Mouse (Mus musculus): ENCODE results near the gene Gpx4. TPM values are rescaled to one million over a fixed set of nuclear protein-coding genes. Genes with fewer than 3 reads are reported as not detected.
A peak's percentile ranks its signal among the peaks of the same experiment; 100 is the strongest.
"Not testable (repeated sequence)": the region's sequence is repeated elsewhere in the genome, so short reads cannot be mapped to it uniquely, and the experiment has no call there.

Gpx4 gene
- polyA plus RNA-seq, 1 experiment = 598 TPM

DNA sequence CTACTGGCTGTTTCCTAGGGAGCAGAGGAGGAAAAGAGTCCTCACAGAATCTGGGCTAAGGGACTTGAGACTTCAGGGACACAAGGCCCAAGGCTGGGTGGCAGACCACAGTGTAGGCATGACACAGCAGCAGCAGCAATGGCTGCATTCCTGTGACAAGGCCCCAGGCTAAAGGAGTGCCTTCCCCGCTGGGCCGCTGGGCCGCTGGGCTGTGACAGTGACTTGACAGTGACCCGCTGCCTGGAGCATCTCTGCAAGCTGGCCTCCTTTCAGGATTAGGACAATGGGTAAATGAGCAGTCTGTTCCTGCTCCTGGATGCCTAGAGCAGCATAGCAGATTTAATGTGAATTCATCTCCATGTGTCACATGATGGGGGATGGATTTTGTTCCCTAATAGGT lies 2.9 kb upstream of the Gpx4 start:
- H3K4me3 ChIP-seq (ENCODE audit: control insufficient read depth, insufficient read depth, low read length) = no peak overlapping the region
- TF ChIP-seq POLR2A (IDR thresholded peaks at IDR 0.05; ENCODE audit: control insufficient read depth, extremely low read depth, insufficient read depth, low read length, poor library complexity) = no peak
- TF ChIP-seq CTCF (IDR thresholded peaks at IDR 0.05; ENCODE audit: borderline replicate concordance, control insufficient read depth, extremely low read depth, insufficient read depth, low read length, poor library complexity) = no peak
- no peak for DNase-seq
- WGBS = 97% methylated on average over 4 of the region's 4 CpGs
- H3K36me3 ChIP-seq (ENCODE audit: control insufficient read depth, insufficient read depth, low read length) = no peaks in the 10 kb centered on the region
- H3K27ac ChIP-seq (ENCODE audit: control insufficient read depth, insufficient read depth, low read length) = no peak overlapping the region
- no peaks in the 10 kb centered on the region for H3K27me3 ChIP-seq (ENCODE audit: control insufficient read depth, insufficient read depth, low read length)
- no peaks in the 10 kb centered on the region; the same call in 1 of the 2 replicates for H3K4me1 ChIP-seq (replicated peaks; ENCODE audit: control insufficient read depth, insufficient read depth, low read length)

DNA sequence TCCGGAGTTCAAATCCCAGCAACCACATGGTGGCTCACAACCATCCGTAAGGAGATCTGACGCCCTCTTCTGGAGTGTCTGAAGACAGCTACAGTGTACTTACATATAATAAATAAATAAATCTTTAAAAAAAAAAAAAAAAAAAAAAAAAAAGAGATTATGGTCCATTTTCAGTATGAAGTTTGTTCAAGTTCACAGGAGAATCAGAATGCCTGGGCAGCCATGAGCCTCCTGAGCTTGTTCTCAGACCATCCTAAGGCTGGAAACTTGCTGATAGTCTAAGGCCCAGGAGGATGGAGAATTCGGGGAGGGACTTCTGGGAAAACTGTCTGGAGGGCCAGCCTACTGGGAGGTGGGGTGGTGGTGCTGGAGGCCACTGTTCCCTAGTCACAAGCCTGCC lies 1.6 kb upstream of the Gpx4 start:
- 93% methylated on average over 4 of the region's 4 CpGs for WGBS
- H3K27me3 ChIP-seq (ENCODE audit: control insufficient read depth, insufficient read depth, low read length); H3K27ac ChIP-seq (ENCODE audit: control insufficient read depth, insufficient read depth, low read length); H3K36me3 ChIP-seq (ENCODE audit: control insufficient read depth, insufficient read depth, low read length); H3K4me1 ChIP-seq (replicated peaks; ENCODE audit: control insufficient read depth, insufficient read depth, low read length); H3K4me3 ChIP-seq (ENCODE audit: control insufficient read depth, insufficient read depth, low read length); DNase-seq: not testable (repeated sequence)

GRCm38 (mm10) chr10:80045766-80046165 lies 1.2 kb upstream of the Gpx4 start:
- no peak overlapping the region for H3K4me3 ChIP-seq (ENCODE audit: control insufficient read depth, insufficient read depth, low read length)
- H3K36me3 ChIP-seq (ENCODE audit: control insufficient read depth, insufficient read depth, low read length) = no peaks in the 10 kb centered on the region
- no peaks in the 10 kb centered on the region; the same call in 1 of the 2 replicates for H3K4me1 ChIP-seq (replicated peaks; ENCODE audit: control insufficient read depth, insufficient read depth, low read length)
- H3K27me3 ChIP-seq (ENCODE audit: control insufficient read depth, insufficient read depth, low read length) = no peaks in the 10 kb centered on the region
- TF ChIP-seq POLR2A (IDR thresholded peaks at IDR 0.05; ENCODE audit: control insufficient read depth, extremely low read depth, insufficient read depth, low read length, poor library complexity) (no peak), CTCF (IDR thresholded peaks at IDR 0.05; ENCODE audit: borderline replicate concordance, control insufficient read depth, extremely low read depth, insufficient read depth, low read length, poor library complexity) (no peak)
- no peak overlapping the region for H3K27ac ChIP-seq (ENCODE audit: control insufficient read depth, insufficient read depth, low read length)
- 93% methylated on average over 5 of the region's 5 CpGs for WGBS
- DNase-seq = no peak

DNA sequence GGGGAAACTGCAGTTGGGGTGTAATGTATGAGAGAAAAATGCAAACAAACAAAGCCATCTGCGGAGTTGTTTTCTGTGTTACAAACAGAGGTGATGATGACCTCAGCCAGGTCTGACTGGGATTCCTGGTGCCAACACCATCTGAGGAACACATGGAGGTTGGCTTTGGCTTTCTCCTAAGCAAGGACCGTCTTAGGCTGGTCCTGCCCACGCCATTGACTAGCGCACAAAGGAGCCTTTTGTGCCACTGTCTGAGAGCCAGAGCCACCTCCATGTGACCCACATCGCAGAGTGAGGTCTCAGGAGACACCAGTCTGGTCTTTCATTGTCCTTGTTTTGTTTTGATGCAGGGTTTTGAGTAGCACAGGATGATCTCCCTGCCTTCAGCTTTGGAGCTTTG lies 1.4 kb downstream of the Gpx4 start:
- TF ChIP-seq POLR2A (IDR thresholded peaks at IDR 0.05; ENCODE audit: control insufficient read depth, extremely low read depth, insufficient read depth, low read length, poor library complexity) (no peak), CTCF (IDR thresholded peaks at IDR 0.05; ENCODE audit: borderline replicate concordance, control insufficient read depth, extremely low read depth, insufficient read depth, low read length, poor library complexity) (no peak)
- 94% methylated on average over 5 of the region's 5 CpGs for WGBS
- no peak for DNase-seq
- Histone ChIP-seq H3K4me3 (ENCODE audit: control insufficient read depth, insufficient read depth, low read length) (no peak overlapping the region), H3K27ac (ENCODE audit: control insufficient read depth, insufficient read depth, low read length) (no peak overlapping the region), H3K27me3 (ENCODE audit: control insufficient read depth, insufficient read depth, low read length) (no peaks in the 10 kb centered on the region), H3K4me1 (replicated peaks; ENCODE audit: control insufficient read depth, insufficient read depth, low read length) (peaks cover 22% of the 10 kb centered on the region), H3K36me3 (ENCODE audit: control insufficient read depth, insufficient read depth, low read length) (no peaks in the 10 kb centered on the region)

GRCm38 (mm10) chr10:80048834-80049233 lies 1.9 kb downstream of the Gpx4 start:
- H3K27ac ChIP-seq (ENCODE audit: control insufficient read depth, insufficient read depth, low read length) = no peak overlapping the region
- no peaks in the 10 kb centered on the region for H3K36me3 ChIP-seq (ENCODE audit: control insufficient read depth, insufficient read depth, low read length)
- WGBS = 91% methylated on average over 3 of the region's 3 CpGs
- TF ChIP-seq CTCF (IDR thresholded peaks at IDR 0.05; ENCODE audit: borderline replicate concordance, control insufficient read depth, extremely low read depth, insufficient read depth, low read length, poor library complexity) = no peak
- TF ChIP-seq POLR2A (IDR thresholded peaks at IDR 0.05; ENCODE audit: control insufficient read depth, extremely low read depth, insufficient read depth, low read length, poor library complexity) = no peak
- H3K4me1 ChIP-seq (replicated peaks; ENCODE audit: control insufficient read depth, insufficient read depth, low read length) = peaks cover 22% of the 10 kb centered on the region
- H3K4me3 ChIP-seq (ENCODE audit: control insufficient read depth, insufficient read depth, low read length) = no peak overlapping the region
- no peaks in the 10 kb centered on the region for H3K27me3 ChIP-seq (ENCODE audit: control insufficient read depth, insufficient read depth, low read length)
- no peak for DNase-seq

DNA sequence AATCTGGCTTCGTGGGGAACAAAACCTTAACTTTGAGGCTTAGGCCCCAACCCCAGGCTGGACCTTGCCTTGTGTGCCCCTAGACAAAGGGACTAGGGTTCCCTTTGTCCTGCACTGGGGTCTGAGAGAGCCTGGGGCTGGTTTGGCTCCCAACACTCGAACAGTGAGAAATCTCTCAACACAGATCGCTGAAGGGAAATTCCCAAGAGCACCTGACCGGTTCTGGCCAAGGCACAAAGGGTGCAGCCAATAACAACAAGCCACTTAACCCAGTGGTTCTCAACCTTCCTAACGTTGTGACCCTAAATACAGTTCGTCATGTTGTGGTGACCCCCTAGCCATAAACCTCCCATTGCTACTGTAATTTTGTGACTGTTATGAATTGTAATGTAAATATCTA lies 3.3 kb downstream of the Gpx4 start:
- no peak for DNase-seq
- Histone ChIP-seq H3K27ac (ENCODE audit: control insufficient read depth, insufficient read depth, low read length) (no peak overlapping the region), H3K4me1 (replicated peaks; ENCODE audit: control insufficient read depth, insufficient read depth, low read length) (peaks cover 32% of the 10 kb centered on the region), H3K4me3 (ENCODE audit: control insufficient read depth, insufficient read depth, low read length) (no peak overlapping the region), H3K27me3 (ENCODE audit: control insufficient read depth, insufficient read depth, low read length) (no peaks in the 10 kb centered on the region), H3K36me3 (ENCODE audit: control insufficient read depth, insufficient read depth, low read length) (no peaks in the 10 kb centered on the region)
- WGBS = 81% methylated on average over 6 of the region's 6 CpGs
- TF ChIP-seq POLR2A (IDR thresholded peaks at IDR 0.05; ENCODE audit: control insufficient read depth, extremely low read depth, insufficient read depth, low read length, poor library complexity) = no peak
- no peak for TF ChIP-seq CTCF (IDR thresholded peaks at IDR 0.05; ENCODE audit: borderline replicate concordance, control insufficient read depth, extremely low read depth, insufficient read depth, low read length, poor library complexity)

- Histone ChIP-seq H3K4me1 (replicated peaks; ENCODE audit: control insufficient read depth, insufficient read depth, low read length) (peaks cover 35% of the 10 kb centered on the region), H3K4me3 (ENCODE audit: control insufficient read depth, insufficient read depth, low read length) (no peak overlapping the region), H3K27ac (ENCODE audit: control insufficient read depth, insufficient read depth, low read length) (peak overlapping the region; percentile 93), H3K36me3 (ENCODE audit: control insufficient read depth, insufficient read depth, low read length) (0 out of 2 replicates have a peak, but pooled peaks cover 3% of the 10 kb centered on the region), H3K27me3 (ENCODE audit: control insufficient read depth, insufficient read depth, low read length) (no peaks in the 10 kb centered on the region)
- DNase-seq = no peak
- 86% methylated on average over 15 of the region's 15 CpGs for WGBS
- TF ChIP-seq POLR2A (IDR thresholded peaks at IDR 0.05; ENCODE audit: control insufficient read depth, extremely low read depth, insufficient read depth, low read length, poor library complexity) = no peak
- TF ChIP-seq CTCF (IDR thresholded peaks at IDR 0.05; ENCODE audit: borderline replicate concordance, control insufficient read depth, extremely low read depth, insufficient read depth, low read length, poor library complexity) = no peak
These were observed 4.1 kb downstream of the Gpx4 start for GRCm38 (mm10) chr10:80050885-80051617.
